Mouse (Mus musculus) gastrocnemius, adult 2 months (tissue): ENCODE results near the gene Nasp. TPM values are rescaled to one million over a fixed set of nuclear protein-coding genes. Genes with fewer than 3 reads are reported as not detected.
A peak's percentile ranks its signal among the peaks of the same experiment; 100 is the strongest.

Experiments
- DNase-seq: peaks from one replicate; pipeline ENCODE4 v3.0.0; 2022
- H3K27ac ChIP-seq: fragments of 200-600 bp; 2 replicates; pipeline ENCODE4 v1.8.1; 2022; ENCODE audit warnings: mild to moderate bottlenecking
- H3K4me3 ChIP-seq: fragments of 200-600 bp; 2 replicates; pipeline ENCODE4 v1.8.1; 2022; ENCODE audit warnings: mild to moderate bottlenecking, moderate library complexity
- CTCF ChIP-seq: fragments of 200-600 bp; IDR thresholded peaks from 2 replicates; pipeline ENCODE4 v1.8.1; 2022; ENCODE audit warnings: antibody characterized with exemption, mild to moderate bottlenecking, moderate library complexity
- intact Hi-C: fragments of 180-260 bp; cut with DNase I; formaldehyde crosslinking; loops from one replicate; pipeline ENCODE4 v1.15.1; 2025
- total RNA-seq, 2 experiments: library from RNA; stranded (reverse); gene quantifications; 2 replicates each; pipeline ENCODE4 v1.2.3; 2021

Nasp gene
- total RNA-seq, 2 experiments from 2014 or later, result 11.5 to 11.8 TPM

DNA sequence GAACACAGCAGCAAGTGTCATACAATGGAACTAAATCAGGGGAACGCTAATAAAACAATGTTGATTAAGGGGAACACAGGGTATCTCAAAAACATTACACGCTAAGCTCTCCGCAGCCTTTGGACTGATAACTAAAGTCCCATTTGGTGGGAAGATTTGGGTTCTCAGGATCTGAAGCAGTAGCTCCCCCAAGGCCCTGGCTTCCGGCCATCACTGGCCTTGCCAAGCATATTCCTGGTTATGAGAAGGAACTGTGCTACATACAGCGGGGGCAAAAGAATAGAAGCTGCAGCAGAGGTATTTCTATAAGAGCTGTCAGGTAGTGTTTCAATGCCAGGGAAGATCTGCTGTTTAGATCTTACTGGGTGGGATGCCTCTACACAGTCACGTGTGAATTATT is 25.5 kb upstream of the Nasp start:
- DNase-seq, result no peak
- intact Hi-C loops, result no loop called here
- no peak for TF ChIP-seq CTCF

DNA sequence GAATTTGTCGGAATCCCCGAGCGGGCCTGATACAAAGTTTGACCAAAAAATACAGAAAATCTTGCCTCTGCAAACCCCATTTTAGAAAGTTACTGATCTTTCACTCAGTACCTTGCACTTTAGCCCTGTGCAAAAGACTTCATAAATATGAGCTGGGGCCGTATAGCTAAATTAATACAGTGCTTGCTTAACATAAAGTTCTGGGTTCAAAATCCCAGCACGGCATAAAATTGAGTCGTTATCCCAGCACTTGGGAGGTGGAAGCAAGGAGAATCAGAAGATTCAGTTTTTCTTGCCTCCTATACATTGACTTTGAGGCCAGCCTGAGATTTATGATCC is 24.0 kb upstream of the Nasp start:
- intact Hi-C loops, result loop anchor here (2.0 kb wide), 1 partner anchor 33 kb away; the partner anchor contains the start of gene Prdx1
- H3K27ac ChIP-seq, result peak overlapping the region; percentile 93
- H3K4me3 ChIP-seq, result peak overlapping the region; percentile 82
- no peak for TF ChIP-seq CTCF
- DNase-seq, result no peak

More for the DNA sequence above, 25.5 kb upstream of the Nasp start:
- Histone ChIP-seq H3K27ac (no peak overlapping the region), H3K4me3 (no peak overlapping the region)

DNA sequence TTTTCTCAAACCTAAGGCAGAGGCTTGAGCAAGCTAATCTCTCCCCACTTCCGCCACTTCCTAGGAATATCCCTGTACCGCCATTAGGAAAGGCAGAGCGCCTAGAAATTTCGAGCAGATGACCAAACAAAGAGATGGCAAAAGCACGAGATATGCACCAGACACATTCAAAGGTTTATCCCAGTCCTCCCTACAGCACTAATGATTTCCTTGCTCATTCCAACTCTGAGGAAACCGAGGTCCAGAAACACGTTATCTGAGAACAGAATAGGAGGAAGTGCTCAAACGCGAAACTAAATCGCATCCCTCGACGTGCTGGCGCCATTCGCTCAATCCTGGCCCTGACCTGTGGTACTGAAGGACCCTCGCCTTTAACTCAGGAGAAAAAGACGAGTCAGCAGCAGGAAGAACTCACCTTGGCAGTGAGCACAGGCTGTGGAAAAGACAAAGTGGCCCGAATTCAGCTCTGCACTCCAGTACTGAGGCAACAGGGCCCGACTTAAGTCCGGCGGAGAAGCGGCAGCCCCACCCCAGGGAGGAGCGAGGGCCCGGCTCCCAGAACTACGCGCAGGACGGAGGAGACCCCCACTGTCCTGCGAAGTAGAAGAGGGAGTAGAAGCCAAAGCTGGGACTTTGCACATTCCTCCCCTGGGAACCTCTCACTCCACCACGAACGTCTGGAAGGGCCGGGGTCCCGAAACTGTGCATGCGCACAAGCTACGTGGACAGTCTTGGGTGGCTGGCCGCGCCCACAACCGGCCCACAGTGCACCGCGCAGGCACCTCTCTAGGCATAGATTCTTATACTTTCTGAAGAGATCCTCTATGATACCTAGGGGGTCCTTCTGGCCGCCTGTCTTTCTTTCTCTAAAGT is 23.4 kb upstream of the Nasp start, which contains the start of gene Akr1a1:
Akr1a1 (minus strand) TSS at position 757 of the 873 bp plus-strand sequence.
- peak; percentile 94 for DNase-seq
- Histone ChIP-seq H3K4me3 (peak within 1 kb of the TSS; percentile 82), H3K27ac (peak within 1 kb of the TSS; percentile 93)
- intact Hi-C loops, result loop anchor here (2.0 kb wide), 1 partner anchor 34 kb away; the partner anchor contains the start of gene Prdx1
- peak; percentile 6; the same call in 1 of the 2 replicates for TF ChIP-seq CTCF

DNA sequence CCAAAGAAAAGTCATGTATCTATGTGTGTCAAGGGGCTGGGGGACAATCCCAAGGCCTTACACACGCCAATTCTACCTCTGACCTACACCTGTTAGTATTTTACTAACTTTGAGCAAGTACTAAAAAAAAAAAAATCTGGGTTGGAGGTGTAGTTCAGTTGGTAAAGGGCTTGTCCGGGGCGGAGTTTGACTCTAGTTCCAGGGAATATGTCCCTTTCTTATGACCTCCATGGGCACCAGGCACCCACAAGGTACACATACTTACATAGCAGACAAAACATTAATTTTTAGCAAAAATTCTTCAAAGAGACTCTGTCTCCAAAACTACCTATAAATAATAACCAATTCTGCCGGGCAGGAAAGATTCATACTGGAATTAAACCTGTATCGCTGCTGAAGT is 22.6 kb upstream of the Nasp start:
- no peak for DNase-seq
- Histone ChIP-seq H3K27ac (peak overlapping the region; percentile 93), H3K4me3 (peak overlapping the region; percentile 82)
- no peak for TF ChIP-seq CTCF
- intact Hi-C loops, result loop anchor here (2.0 kb wide), 1 partner anchor 34 kb away; the partner anchor contains the start of gene Prdx1

DNA sequence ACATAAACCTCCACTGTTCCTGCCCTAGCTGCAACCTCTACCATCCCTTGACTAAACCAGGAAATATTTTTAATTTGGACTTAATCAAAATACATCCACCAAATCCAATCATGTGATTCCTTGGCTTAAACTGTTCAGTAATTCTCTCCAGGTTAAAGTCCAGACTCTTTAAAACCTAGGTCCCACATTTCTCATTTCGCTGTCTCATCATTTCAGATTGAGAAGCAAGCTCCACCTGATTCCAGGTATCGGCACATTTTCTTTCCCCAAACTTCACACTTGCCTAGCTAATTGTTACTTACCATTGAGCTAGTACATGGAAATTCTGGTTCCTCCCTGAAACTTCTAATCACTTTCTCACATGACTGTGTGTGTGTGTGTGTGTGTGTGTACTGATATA is 21.7 kb upstream of the Nasp start:
- Histone ChIP-seq H3K27ac (no peak overlapping the region), H3K4me3 (peak overlapping the region; percentile 82)
- no peak for TF ChIP-seq CTCF
- intact Hi-C loops, result no loop called here
- no peak for DNase-seq

DNA sequence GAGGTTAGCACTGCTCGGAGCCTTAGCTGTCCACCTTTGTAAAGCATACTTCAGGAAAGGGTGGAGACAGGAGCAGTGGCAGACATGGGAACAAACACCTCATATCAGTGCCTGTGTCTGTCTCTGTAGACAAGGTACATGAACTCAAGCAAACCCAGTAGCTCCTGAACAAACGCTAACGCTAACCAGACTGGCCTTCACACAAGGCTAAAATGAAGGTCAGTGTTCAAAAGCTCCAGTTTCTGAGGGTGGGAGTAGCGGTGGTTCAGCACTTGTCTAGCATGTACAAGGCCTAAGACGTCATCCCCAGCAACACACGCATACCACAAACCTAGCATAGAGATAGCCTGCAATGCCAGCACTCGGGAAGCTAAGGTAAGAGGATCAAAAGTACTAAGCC is 17.9 kb upstream of the Nasp start:
- TF ChIP-seq CTCF, result no peak
- intact Hi-C loops, result no loop called here
- H3K4me3 ChIP-seq, result no peak overlapping the region
- no peak for DNase-seq
- H3K27ac ChIP-seq, result no peak overlapping the region

DNA sequence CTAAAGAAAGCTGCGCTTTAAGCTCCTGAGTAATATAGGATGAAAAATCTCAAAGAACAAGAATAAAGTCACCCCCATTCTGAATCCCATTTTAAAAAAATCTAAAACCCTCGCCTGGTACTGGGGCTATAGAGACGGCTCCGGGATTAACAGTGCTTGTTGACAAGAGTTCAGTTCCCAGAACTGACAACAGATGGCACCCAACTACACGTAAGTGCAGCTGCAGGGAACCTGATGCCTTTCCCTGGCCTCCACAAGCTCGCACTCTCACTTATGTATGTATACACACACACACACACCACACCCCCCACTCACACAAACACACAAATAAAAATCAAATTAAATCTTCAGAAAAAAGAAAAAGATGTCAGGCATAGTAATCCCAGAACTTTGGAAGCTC is 16.6 kb upstream of the Nasp start:
- H3K4me3 ChIP-seq, result no peak overlapping the region
- TF ChIP-seq CTCF, result peak; percentile 59
- no peak overlapping the region for H3K27ac ChIP-seq
- DNase-seq, result peak; percentile 45
- intact Hi-C loops, result loop anchor here (5.0 kb wide), 1 partner anchor 143 kb away; no protein-coding TSS in a partner anchor

DNA sequence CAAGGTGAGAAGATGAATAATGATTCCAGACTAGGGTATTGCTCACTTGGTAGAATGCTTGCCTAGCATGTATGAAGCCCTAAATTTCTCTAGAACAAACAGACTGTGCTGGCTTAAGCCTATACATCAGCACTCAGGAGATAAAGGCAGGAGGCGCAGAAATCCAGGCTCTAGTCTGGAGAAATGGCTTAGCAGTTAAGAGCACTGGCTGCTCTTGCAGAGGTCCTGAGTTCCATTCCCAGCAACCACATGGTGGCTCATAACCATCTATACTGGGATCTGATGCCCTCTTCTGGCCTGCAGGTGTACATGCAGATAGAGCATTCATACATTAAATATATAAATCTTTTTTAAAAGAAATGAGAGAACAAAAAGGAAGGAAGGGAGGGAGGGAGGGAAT is 14.3 kb upstream of the Nasp start:
- DNase-seq, result no peak
- Histone ChIP-seq H3K27ac (no peak overlapping the region), H3K4me3 (no peak overlapping the region)
- peak; percentile 30; the same call in 1 of the 2 replicates for TF ChIP-seq CTCF
- intact Hi-C loops, result loop anchor here (5.0 kb wide), 1 partner anchor 145 kb away; no protein-coding TSS in a partner anchor

DNA sequence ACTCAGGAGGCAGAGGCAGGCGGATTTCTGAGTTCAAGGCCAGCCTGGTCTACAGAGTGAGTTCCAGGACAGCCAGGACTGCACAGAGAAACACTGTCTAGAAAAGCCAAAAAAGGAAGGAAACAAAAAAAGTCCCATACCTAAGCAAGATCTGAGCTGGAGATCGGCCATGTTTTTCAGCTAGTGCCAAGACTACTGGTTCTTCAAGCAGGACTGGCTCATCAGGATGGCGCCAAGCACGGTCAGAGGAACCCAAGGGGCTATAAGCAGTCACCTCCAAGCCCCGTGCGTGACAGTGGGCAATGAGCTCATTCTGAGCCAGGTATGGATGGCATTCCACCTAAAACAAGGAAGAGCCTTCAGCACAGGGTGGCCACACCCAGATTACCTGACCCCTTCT is 11.1 kb upstream of the Nasp start:
- no peak for DNase-seq
- TF ChIP-seq CTCF, result no peak
- Histone ChIP-seq H3K4me3 (no peak overlapping the region), H3K27ac (no peak overlapping the region)
- intact Hi-C loops, result no loop called here

DNA sequence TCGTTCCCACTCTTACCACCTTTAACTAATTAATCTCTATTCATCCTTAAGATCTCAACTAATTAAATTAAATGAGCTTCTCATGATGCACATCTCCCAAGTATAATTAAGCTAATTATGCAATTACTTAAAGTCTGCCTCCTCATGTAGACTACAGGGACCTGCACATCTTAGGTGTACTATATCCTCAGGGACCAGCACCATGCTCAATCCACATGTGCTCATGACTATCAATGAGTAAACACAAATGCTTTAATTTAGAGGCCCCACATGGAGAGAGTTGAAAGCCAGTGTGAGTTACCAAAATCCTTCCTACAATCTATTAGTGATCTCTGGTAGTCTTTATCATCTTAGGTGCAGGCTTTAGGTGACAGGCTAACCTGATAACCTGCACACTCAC is 7.5 kb upstream of the Nasp start:
- no peak overlapping the region for H3K27ac ChIP-seq
- H3K4me3 ChIP-seq, result no peak overlapping the region
- TF ChIP-seq CTCF, result no peak
- DNase-seq, result no peak
- intact Hi-C loops, result no loop called here

DNA sequence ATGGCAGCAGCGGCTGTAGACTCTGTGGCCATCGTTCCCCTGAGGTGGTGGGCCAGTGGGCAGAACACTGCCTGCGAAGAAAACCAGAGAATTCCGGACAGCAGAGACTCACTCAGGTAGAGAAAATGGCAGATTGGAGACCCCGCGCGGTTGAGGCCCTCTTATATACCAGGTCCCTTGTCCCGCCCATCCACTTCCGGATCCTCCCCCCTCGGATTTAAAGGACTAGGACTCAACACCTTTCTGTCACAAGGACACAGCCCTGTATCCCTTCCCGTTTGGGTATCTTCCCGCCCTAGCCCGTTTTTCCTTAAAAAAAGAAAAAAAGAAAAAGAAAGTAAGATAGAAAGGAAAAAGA is 403 bp downstream of the Nasp start:
- intact Hi-C loops, result no loop called here
- peak; percentile 92 for DNase-seq
- H3K27ac ChIP-seq, result peak overlapping the region; percentile 87
- TF ChIP-seq CTCF, result no peak
- peak overlapping the region; percentile 93 for H3K4me3 ChIP-seq

DNA sequence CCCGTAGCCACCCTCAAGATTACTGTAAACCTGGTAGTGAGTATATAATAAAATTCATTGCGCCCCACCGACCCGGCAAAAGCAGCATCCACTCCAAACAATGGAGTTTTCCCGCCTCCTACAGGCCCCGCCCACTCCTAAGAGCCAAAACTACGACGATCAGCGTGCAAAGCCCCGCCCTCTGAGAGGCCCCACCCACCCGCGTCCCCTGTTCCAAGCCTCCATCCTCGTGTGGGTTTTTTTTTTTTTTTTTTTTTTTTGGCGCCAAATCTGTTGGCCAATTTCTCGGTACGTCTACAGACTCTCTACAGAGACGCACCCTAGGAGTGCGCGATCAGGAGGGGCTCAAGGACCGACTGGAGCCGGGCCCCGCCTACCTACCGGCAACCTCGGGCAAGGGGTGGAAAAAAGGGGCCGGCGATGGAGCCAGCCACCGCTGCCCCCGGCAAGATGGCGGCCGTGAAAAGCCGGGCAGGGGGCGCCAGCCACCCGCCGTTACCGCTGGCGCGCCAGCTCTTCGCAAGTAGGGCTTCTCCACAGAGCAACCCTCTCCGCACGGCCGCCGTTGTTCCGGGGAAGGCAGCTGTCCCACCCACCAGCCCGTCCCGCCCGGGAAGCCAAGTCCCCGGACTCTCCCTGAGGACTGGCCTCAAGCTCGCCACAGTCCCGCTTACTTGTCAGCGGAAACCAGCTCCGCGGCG is 933 bp downstream of the Nasp start:
- H3K4me3 ChIP-seq, result peak overlapping the region; percentile 93
- DNase-seq, result peak; percentile 84
- TF ChIP-seq CTCF, result no peak
- intact Hi-C loops, result no loop called here
- H3K27ac ChIP-seq, result peak overlapping the region; percentile 87

DNA sequence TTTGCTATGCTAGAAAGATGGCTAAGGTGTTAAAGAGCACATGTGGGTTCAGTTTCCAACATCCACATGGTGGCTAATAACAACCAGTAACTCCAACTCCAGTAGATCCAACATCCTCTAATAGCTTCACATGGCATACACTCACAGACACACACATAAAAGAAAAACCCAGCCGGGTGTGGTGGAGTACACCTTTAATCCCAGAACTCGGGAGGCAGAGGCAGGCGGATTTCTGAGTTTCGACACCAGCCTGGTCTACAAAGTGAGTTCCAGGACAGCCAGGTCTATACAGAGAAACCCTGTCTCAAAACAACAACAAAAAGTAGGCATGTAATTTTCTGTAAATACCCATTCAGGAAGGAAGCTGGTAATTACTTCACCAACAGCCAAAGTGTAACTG is 2.9 kb downstream of the Nasp start:
- intact Hi-C loops, result no loop called here
- H3K27ac ChIP-seq, result no peak overlapping the region
- no peak for DNase-seq

More for the DNA sequence above, 2.9 kb downstream of the Nasp start:
- no peak overlapping the region for H3K4me3 ChIP-seq
- TF ChIP-seq CTCF, result no peak
